Mouse (Mus musculus): Measurements from ENCODE around the gene Supv3l1.

The Supv3l1 gene

GRCm38 (mm10) chr10:62413606-62413982 lies 35.9 kb downstream of the Supv3l1 start:
- no peak for DNase-seq (ENCODE audit: low spot score in 2 of 2)

- DNase-seq (ENCODE audit: low spot score in 2 of 2) = no peak
Measured at GRCm38 (mm10) chr10:62412906-62413605, 36.5 kb downstream of the Supv3l1 start.

- no peak for DNase-seq (ENCODE audit: low spot score in 2 of 2)
Measured at GRCm38 (mm10) chr10:62411431-62412410, 37.8 kb downstream of the Supv3l1 start.

GRCm38 (mm10) chr10:62410943-62411342 lies 38.6 kb downstream of the Supv3l1 start:
- DNase-seq (ENCODE audit: low spot score in 2 of 2) = peak; percentile 48 to 61

- no peak for DNase-seq (ENCODE audit: low spot score in 2 of 2)
Measured at GRCm38 (mm10) chr10:62404901-62405300, 44.6 kb downstream of the Supv3l1 start.

- DNase-seq (ENCODE audit: low spot score in 2 of 2) = no peak
Measured at GRCm38 (mm10) chr10:62401641-62402111, 47.9 kb downstream of the Supv3l1 start.

GRCm38 (mm10) chr10:62383011-62383410 lies 66.5 kb downstream of the Supv3l1 start:
- no peak for DNase-seq (ENCODE audit: low spot score in 2 of 2)

GRCm38 (mm10) chr10:62380936-62381335 lies 68.6 kb downstream of the Supv3l1 start:
- no peak for DNase-seq (ENCODE audit: low spot score in 2 of 2)

GRCm38 (mm10) chr10:62379808-62380207 lies 69.7 kb downstream of the Supv3l1 start, which contains the start of gene Hk1:
Gene Hk1 (minus strand): TSS chr10:62379908.
- DNase-seq (ENCODE audit: low spot score in 2 of 2) = no peak

All from frontal cortex, postnatal 10 days (tissue).